Mouse (Mus musculus): ENCODE data around the gene Syde2.

GRCm38 (mm10) chr3:145945904-145946303 is 41.8 kb upstream of the Syde2 start:
- TF ChIP-seq POLR2A (IDR thresholded peaks at IDR 0.05; ENCODE audit: low read depth, low read length): no peak
- TF ChIP-seq CTCF (IDR thresholded peaks at IDR 0.05; ENCODE audit: extremely low read depth, insufficient read length, insufficient replicate concordance, low read depth, low read length): no peak

Data from small intestine, adult 2 months (tissue).